Mouse (Mus musculus) bone marrow, adult 2 months (tissue): ENCODE data around the gene Gm28053. TPM values are rescaled to one million over a fixed set of nuclear protein-coding genes. Genes with fewer than 3 reads are reported as not detected.

ENCODE experiments used
- H3K27ac ChIP-seq: fragments of 200-500 bp; 2 replicates; pipeline ENCODE4 v1.5.1; 2012; ENCODE audit warnings: low read depth, mild to moderate bottlenecking, control low read depth, inconsistent platforms, low read length; ENCODE audit not compliant: control insufficient read depth, poor library complexity, insufficient read depth
- H3K4me1 ChIP-seq: fragments of 200-500 bp; 2 replicates; pipeline ENCODE4 v1.6.1; 2011; ENCODE audit warnings: low read length; ENCODE audit not compliant: control insufficient read depth, insufficient read depth
- H3K4me3 ChIP-seq: fragments of 200-500 bp; replicated peaks from 2 replicates; pipeline ENCODE3; 2011; ENCODE audit warnings: mild to moderate bottlenecking, low read depth, low read length, control low read depth; ENCODE audit not compliant: control insufficient read depth
- CTCF ChIP-seq: fragments of 200-500 bp; IDR thresholded peaks from 2 replicates; pipeline ENCODE4 v1.5.1; 2011; ENCODE audit warnings: low read length, control low read depth; ENCODE audit not compliant: control insufficient read depth, insufficient read depth
- POLR2A ChIP-seq: fragments of 200-500 bp; IDR thresholded peaks from 2 replicates; pipeline ENCODE4 v1.6.1; 2011; ENCODE audit warnings: low read depth, mild to moderate bottlenecking, control low read depth, low read length, borderline replicate concordance; ENCODE audit not compliant: control insufficient read depth
- WGBS: fragments of 180-500 bp; shearing (Covaris S2); methylation state at CpG from one replicate; pipeline ENCODE4 v1.1.7; 2018; 5-methylcytosine and 5-hydroxymethylcytosine counted together
- polyA plus RNA-seq: library from polyadenylated mRNA; stranded (reverse); fragments of >200 nt; gene quantifications from 2 replicates; pipeline ENCODE4 v1.2.4, GENCODE M21; 2011; ENCODE audit warnings: low replicate concordance; ENCODE audit not compliant: missing spikeins, insufficient read depth, insufficient read length

Gene Gm28053
- polyA plus RNA-seq, 1 experiment: 15.2 TPM

DNA sequence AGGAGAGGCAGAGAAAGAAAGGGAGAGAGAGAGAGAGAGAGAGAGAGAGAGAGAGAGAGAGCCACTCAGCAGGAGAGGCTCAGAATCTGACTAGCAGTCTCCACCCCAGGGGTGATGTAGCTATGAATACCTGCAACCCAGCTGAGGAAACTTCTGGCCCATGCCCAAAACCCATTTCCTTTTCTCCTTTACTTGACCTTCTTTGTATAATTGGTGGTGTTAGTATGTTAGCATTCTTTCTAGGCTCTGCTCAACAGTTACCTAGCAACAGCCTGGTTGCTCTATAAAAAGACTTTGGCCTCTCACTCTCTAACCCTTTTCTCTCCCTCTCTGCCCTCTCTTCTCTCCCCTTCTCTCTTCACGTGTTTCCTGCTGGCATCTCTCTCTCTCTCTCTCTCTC, 7.1 kb downstream of the Gm28053 start:
- no peaks in the 10 kb centered on the region; the same call in 1 of the 2 replicates for H3K4me1 ChIP-seq
- WGBS: 7% methylated on average over 1 of the region's 1 CpGs
- no peak overlapping the region for H3K4me3 ChIP-seq
- no peak overlapping the region for H3K27ac ChIP-seq
- TF ChIP-seq CTCF: no peak
- TF ChIP-seq POLR2A: no peak

DNA sequence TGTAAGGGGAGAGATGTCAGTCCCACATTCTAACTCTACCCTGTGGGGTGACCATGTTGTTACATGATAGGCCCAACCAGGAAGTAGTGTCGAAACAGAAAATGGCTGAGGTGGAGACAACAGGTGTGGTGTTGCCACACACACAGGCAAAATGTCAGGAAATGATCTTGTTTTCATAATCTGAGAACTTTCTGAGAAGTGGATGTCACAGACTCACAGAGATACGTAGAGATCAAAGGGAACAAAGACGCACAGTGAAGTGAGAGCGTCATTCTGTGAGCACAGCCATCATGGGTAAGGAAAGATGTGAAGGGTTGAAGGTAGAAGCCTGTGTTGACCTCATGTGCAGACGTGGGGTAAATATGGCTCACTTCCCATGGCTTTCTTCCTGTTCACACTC, 9.4 kb downstream of the Gm28053 start:
- Histone ChIP-seq H3K4me3 (no peak overlapping the region), H3K4me1 (no peaks in the 10 kb centered on the region; the same call in 1 of the 2 replicates), H3K27ac (no peak overlapping the region)
- 58% methylated on average over 5 of the region's 5 CpGs for WGBS
- TF ChIP-seq POLR2A: no peak
- no peak for TF ChIP-seq CTCF

DNA sequence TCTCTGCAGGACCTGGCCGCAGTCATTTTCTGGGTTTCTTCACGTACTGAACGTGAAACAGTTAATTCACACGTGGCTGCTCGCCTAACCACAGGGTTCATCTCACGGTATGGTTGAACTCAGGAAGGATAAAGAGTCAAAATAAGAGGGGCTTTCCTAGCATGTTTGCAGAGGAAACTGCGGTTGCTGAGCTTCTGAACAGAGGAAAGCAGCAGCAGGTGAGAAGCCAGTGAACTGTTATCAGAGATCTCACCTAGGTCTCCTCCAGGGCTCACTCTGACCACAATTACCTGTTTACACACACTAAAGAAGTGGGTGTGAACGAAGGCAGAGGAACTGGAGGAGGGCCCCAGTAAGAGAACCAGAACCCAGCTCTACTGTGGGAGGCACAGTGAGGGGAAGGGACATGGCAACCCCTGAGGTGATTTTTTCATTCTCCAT, 14.5 kb downstream of the Gm28053 start:
- Histone ChIP-seq H3K4me3 (no peak overlapping the region), H3K27ac (no peak overlapping the region), H3K4me1 (peaks cover 1% of the 10 kb centered on the region; the same call in 1 of the 2 replicates)
- TF ChIP-seq POLR2A (no peak), CTCF (no peak)
- 2% methylated on average over 8 of the region's 8 CpGs for WGBS

DNA sequence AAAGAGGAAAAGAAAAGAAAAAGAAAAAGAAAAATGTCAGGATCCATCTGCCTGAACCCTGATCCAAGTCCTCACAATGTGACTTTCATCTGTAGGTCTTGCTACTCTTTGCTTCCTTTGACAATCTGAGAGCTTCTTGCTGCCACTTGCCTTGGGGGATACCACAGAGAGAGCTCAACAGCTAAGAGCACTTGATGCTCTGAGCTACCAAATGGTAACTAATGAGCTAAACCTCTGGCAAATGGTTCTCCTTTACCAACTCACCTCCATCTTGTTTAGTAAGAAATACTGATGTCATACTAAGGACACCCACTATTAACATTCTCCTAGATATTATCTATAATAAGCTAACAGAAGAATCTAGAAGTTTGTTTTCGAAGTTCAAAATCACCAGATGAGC, 15.3 kb downstream of the Gm28053 start:
- WGBS: 72% methylated on average over 1 of the region's 1 CpGs
- Histone ChIP-seq H3K27ac (no peak overlapping the region), H3K4me1 (peaks cover 1% of the 10 kb centered on the region; the same call in 1 of the 2 replicates), H3K4me3 (no peak overlapping the region)
- no peak for TF ChIP-seq POLR2A
- no peak for TF ChIP-seq CTCF

DNA sequence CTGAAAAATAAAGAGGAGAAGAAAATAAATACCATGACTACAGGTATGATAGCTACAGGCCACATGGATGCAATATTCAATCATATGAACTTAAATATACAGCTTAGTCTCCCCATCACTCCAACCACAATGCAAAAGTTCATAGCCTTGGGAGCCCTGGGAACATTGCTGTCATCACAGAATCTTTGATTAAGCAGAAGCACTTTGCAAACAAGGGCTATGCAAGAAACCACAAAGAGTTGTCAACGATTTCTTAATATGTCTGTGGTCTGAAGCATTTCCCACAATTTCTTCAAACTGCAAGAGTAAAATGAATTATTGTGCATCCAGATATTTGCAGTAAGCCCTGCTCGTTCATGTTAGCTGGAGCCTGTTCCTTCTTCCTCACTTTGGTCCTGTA, 18.6 kb downstream of the Gm28053 start:
- H3K27ac ChIP-seq: peak overlapping the region; percentile 14; the same call in 1 of the 2 replicates
- no peak overlapping the region for H3K4me3 ChIP-seq

DNA sequence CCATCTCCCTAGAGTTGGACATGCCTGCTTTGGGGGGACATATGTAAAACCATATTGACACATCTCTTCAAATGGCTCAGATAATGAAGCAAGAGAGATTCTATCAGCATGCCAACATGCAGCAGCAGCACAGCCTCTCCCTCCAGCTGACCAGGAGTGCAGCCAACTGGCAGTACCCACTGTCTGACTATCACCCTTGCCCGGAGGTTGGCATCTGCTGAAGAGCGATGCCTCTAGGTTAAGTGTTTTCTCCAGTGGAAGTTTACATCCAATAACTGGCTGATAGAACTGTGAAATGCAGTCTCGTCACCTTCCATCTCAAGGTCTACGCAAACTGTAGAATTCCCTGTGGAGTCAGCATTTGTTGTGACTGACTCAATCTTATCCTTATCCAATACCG, 19.3 kb downstream of the Gm28053 start:
- Histone ChIP-seq H3K27ac (no peak overlapping the region; the same call in 1 of the 2 replicates), H3K4me1 (peaks cover 1% of the 10 kb centered on the region; the same call in 1 of the 2 replicates), H3K4me3 (no peak overlapping the region)
- TF ChIP-seq POLR2A (no peak), CTCF (no peak)
- WGBS: 56% methylated on average over 5 of the region's 5 CpGs

More for the DNA sequence above, 18.6 kb downstream of the Gm28053 start:
- 3% methylated on average over 2 of the region's 2 CpGs for WGBS
- no peak for TF ChIP-seq POLR2A
- H3K4me1 ChIP-seq: peaks cover 1% of the 10 kb centered on the region; the same call in 1 of the 2 replicates

DNA sequence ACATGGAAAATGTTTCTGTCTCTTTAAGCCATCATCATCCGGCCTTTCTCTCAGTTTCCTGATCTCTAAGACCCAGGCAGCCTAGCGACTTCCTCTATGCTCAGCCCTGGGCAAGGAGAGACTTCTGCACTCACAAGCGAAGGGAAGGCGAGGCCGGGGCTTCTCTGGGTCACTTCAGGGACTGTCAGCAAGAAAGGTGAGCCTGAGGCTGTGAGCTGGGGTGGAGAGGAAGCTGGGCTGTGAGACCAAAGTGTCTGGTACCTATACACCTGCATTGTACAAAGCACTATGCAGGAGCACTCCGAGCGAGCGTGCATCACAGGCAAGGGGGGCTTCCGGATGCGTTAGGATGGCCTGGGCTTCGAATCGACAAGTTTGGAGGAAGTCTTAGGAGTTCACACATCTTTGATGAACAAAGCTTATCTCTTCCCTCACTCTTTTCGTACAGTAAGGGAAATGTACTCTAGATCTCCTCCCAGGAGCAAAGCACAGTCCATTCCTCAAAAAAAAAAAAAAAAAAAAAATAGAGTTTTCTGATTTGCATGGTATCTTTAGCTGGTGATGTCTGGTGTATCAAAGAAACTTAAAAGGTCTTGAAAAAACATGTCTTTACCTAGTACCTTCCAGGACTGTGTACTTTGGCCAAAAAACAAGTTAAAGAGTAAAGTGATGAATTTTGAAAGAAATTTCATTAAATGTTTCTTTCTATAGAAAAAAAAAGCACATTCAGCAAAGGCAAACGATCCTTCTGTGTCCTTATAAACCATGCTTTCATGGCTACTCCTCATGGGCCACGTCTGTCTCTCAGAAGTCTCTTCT, 20.8 kb downstream of the Gm28053 start, which contains the start of gene Gimap1:
TSS of gene Gimap1 (plus strand) at position 94 of the 819 bp plus-strand sequence.
- H3K4me1 ChIP-seq: peaks cover 3% of the 10 kb centered on the region; the same call in 1 of the 2 replicates
- H3K27ac ChIP-seq: peak within 1 kb of the TSS; percentile 92
- peak within 1 kb of the TSS; percentile 94 for H3K4me3 ChIP-seq
- TF ChIP-seq CTCF: no peak
- TF ChIP-seq POLR2A: no peak; the same call in 1 of the 2 replicates
- 2% methylated on average over 15 of the region's 15 CpGs for WGBS

DNA sequence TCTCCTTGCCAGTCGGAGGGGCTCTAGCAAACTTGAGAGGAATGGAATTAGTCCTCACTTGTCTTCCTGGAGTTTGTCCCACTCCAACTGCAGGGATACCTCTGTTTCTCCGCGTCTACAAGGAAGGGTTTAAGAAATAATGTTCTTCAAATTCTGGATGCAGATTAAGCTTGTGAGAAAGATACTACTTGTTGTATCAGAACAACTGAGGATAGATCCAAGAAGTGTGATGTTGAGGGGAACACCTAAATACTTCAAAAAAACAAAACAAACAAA, 21.3 kb downstream of the Gm28053 start:
- TF ChIP-seq CTCF (no peak), POLR2A (no peak)
- 6% methylated on average over 3 of the region's 3 CpGs for WGBS
- Histone ChIP-seq H3K27ac (no peak overlapping the region), H3K4me1 (peaks cover 3% of the 10 kb centered on the region; the same call in 1 of the 2 replicates), H3K4me3 (peak overlapping the region; percentile 54)

DNA sequence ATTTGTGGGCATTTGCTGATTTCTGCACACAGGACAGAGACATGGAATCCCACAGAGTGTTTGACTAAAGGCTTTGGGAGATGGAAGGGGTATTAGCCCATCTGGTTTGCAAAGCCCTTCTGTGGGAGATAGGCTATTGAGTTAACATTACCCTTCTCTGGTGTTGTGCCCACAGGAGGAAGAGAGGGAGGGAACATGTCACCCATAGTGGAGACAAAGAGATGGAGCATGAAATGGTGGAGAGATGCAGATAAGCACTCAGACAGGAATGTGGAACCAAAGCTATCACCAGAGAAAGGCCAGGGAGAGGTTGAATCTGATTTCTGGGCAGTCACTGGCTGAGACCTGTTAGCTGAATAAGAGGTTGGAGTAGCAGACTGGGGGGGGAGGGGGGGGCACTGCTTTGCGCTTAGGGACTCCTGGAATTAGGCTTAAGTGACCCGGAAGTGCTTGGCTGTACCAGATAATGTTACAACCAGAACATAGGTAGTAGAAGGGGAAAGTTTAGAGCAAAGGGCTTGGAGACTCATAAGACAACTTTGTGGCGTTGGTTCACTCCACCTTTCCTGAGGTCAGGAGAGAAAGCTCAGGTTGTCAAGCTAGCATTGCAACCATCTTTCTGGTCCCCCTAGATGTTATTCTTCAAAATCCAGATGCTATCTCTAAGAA, 22.2 kb downstream of the Gm28053 start:
- 15% methylated on average over 3 of the region's 3 CpGs for WGBS
- TF ChIP-seq POLR2A (no peak), CTCF (no peak)
- Histone ChIP-seq H3K27ac (peak overlapping the region; percentile 88), H3K4me3 (peak overlapping the region; percentile 47), H3K4me1 (peaks cover 3% of the 10 kb centered on the region; the same call in 1 of the 2 replicates)
